Mouse (Mus musculus): ENCODE results near the gene Tmcc1. TPM values are rescaled to one million over a fixed set of nuclear protein-coding genes. Genes with fewer than 3 reads are reported as not detected.

Tmcc1 gene
- polyA plus RNA-seq, 1 experiment from 2014 or later = 24.3 TPM

DNA sequence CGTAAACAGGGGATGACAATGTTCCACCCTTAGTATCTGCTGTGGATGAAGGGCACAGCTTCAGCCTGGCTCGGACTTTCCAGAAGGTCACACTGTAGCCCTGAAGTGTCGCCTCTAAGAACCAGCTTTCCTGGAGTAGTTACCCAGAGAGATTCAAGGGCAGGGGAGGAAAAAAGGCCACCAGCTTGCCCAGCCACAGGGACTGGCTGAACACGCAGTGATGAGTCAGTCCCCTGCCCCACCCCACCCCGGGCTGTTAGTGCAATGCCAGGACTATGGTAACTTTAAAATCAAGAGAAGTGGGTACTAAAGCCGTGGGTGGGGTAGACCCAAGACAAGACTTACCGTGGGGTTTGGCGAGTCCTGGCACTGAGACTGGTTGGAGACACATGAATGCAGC is 217.7 kb downstream of the Tmcc1 start:
- POLR2A ChIA-PET = no interaction called here
- no peaks in the 10 kb centered on the region for H3K27me3 ChIP-seq
- ATAC-seq (no peak), DNase-seq (ENCODE audit: low read depth, low spot score) (no peak)
- no peak for TF ChIP-seq CTCF (IDR thresholded peaks at IDR 0.05)
- in situ Hi-C loops (cut with MboI; ENCODE audit: low pct_unique_long_range_greater_than_20kb) = no loop called here
- CTCF ChIA-PET = no interaction called here

DNA sequence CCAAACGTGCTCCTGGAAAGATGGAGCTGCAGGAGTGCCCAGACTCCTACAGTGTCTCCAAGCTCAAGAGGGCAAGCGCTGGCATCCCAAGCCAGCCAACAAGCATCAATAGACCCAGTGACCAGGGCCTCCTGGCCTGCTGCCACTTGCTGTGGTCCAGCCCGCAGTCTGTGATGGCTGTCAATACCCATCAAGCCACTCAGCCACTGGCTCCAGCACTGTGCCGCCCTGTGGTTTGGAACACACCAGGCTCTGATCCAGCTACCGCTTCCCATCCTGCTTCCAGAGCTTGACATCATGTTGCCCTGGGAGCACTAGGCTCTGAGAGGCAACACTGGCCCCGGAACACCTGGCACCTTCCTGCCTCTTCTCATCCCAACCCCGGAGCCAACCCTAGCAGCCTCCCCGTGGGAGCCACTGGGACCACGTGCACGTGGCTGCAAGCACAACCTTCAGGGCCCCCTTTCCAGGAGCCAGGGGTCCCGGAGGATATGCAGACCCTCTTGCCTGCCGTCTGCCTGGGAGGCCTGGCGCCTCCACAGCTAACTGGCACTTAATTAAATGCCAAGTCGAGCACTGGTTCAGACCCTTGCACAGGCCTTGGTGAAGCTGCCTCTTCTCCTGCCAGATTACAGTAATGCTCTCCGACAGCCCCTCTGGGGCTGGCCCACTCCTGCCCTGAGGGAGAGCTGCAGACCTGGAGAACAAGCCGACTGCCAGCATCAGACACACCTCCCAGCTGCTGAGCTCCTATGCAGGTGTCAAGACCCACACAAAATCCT is 219.2 kb downstream of the Tmcc1 start:
- ChIA-PET CTCF (interaction anchor here (1.6 kb wide), 1 partner anchor 9 kb away, joined by 3 read pairs; no protein-coding TSS in a partner anchor), POLR2A (no interaction called here)
- DNase-seq (ENCODE audit: low read depth, low spot score) = no peak
- no peak for ATAC-seq
- H3K27me3 ChIP-seq = no peaks in the 10 kb centered on the region
- TF ChIP-seq CTCF (IDR thresholded peaks at IDR 0.05) = no peak
- in situ Hi-C loops (cut with MboI; ENCODE audit: low pct_unique_long_range_greater_than_20kb) = no loop called here

DNA sequence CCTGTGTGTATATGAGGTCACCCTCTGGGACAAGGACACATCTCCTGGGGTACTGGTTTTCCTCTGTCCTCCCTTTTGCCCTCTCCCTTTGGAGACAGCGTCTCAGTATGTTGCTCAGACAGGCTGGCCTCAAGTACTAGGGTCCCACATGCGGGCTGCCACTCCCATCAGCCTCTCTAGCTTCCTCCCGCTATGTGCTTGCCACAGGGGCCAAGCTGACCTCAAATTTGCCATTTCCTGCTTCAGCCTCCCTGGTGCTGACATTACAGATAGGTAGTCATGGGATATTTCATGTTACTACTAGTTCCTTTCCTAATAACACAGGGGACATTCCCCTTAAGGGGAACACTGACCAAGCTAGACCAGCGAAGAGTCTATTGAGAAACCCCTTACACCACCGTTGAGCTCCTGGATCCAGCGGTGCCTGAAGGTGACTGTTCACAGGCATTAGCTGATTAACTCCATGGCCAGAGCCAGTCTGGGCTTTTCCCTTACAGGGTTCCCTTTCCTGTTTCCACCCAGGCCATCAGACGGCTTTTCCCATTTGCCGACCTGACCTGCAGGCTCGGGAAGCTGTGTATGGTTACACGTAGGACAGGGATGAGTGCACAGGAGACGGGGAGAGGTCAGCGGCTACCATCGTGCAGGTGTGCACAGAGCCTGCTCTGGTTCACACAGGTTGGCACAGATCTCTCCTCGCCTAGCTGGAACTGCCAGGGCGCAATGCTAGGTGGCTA is 220.0 kb downstream of the Tmcc1 start:
- in situ Hi-C loops (cut with MboI; ENCODE audit: low pct_unique_long_range_greater_than_20kb) = no loop called here
- POLR2A ChIA-PET = no interaction called here
- ATAC-seq (no peak), DNase-seq (ENCODE audit: low read depth, low spot score) (no peak)
- no peaks in the 10 kb centered on the region for H3K27me3 ChIP-seq
- CTCF ChIA-PET = interaction anchor here (1.6 kb wide), 1 partner anchor 9 kb away, joined by 3 read pairs; no protein-coding TSS in a partner anchor
- TF ChIP-seq CTCF (IDR thresholded peaks at IDR 0.05) = no peak

GRCm38 (mm10) chr6:115972083-115972764 is 221.1 kb downstream of the Tmcc1 start:
- no peak for TF ChIP-seq CTCF (IDR thresholded peaks at IDR 0.05)
- ATAC-seq = no peak
- ChIA-PET CTCF (interaction anchor here (1.1 to 1.4 kb wide), 2 partner anchors 11 to 15 kb away, joined by 3 to 4 read pairs; no protein-coding TSS in a partner anchor), POLR2A (no interaction called here)
- in situ Hi-C loops (cut with MboI; ENCODE audit: low pct_unique_long_range_greater_than_20kb) = no loop called here
- H3K27me3 ChIP-seq = no peaks in the 10 kb centered on the region
- no peak for DNase-seq (ENCODE audit: low read depth, low spot score)

GRCm38 (mm10) chr6:115971273-115972060 is 221.8 kb downstream of the Tmcc1 start:
- no peak for TF ChIP-seq CTCF (IDR thresholded peaks at IDR 0.05)
- ATAC-seq (no peak), DNase-seq (ENCODE audit: low read depth, low spot score) (no peak)
- in situ Hi-C loops (cut with MboI; ENCODE audit: low pct_unique_long_range_greater_than_20kb) = no loop called here
- ChIA-PET POLR2A (interaction anchor here (0.7 kb wide), 1 partner anchor 12 kb away, joined by 4 read pairs; no protein-coding TSS in a partner anchor), CTCF (interaction anchor here (1.1 to 1.4 kb wide), 4 partner anchors 9 to 25 kb away, joined by 3 to 4 read pairs (median 4); no protein-coding TSS in a partner anchor)
- no peaks in the 10 kb centered on the region for H3K27me3 ChIP-seq

DNA sequence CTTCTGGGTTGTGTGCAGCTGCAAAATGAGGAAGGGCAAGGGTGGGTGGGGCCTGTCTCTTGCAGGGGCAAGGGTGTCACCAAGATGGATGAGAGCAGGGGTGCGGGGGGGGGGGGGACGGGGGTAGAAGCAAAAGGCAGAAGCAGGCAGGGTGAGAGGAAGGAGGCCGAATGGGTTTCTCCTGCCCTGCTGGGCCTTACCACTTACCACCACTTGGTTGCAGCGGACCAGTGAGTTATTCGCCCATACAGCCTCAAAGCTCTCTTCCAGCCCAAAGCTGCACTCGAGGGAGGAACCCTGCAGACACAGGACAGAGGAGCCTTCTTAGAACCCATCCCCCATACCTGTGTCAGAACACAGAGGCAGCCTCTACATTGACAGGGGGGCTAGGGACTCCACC is 223.3 kb downstream of the Tmcc1 start:
- H3K27me3 ChIP-seq = no peaks in the 10 kb centered on the region
- DNase-seq (ENCODE audit: low read depth, low spot score) (no peak), ATAC-seq (no peak)
- TF ChIP-seq CTCF (IDR thresholded peaks at IDR 0.05) = no peak
- in situ Hi-C loops (cut with MboI; ENCODE audit: low pct_unique_long_range_greater_than_20kb) = no loop called here
- ChIA-PET POLR2A (no interaction called here), CTCF (interaction anchor here (1.4 kb wide), 1 partner anchor 11 kb away, joined by 4 read pairs; no protein-coding TSS in a partner anchor)

DNA sequence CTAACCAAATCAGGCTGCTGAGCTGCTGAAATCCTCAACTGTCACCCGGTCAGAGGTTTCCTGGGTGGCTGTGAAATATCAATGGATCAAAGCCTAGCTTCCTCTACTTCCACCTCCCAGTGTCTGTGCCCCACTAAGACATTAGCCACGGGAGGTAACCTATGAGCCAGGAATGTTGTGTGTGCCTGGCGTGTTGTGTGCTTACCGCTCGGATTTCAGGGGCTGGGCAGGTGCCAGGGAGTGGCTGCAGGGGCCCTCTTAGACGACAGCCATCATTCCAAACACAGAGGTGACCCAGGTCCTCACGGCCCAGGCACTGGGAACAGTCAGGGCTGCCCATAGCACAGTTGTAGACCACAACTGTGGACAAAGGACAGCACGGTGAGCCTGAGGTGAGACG is 224.2 kb downstream of the Tmcc1 start:
- TF ChIP-seq CTCF (IDR thresholded peaks at IDR 0.05) = no peak
- H3K27me3 ChIP-seq = no peaks in the 10 kb centered on the region
- in situ Hi-C loops (cut with MboI; ENCODE audit: low pct_unique_long_range_greater_than_20kb) = no loop called here
- POLR2A ChIA-PET = no interaction called here
- CTCF ChIA-PET = no interaction called here
- no peak for ATAC-seq
- no peak for DNase-seq (ENCODE audit: low read depth, low spot score)

DNA sequence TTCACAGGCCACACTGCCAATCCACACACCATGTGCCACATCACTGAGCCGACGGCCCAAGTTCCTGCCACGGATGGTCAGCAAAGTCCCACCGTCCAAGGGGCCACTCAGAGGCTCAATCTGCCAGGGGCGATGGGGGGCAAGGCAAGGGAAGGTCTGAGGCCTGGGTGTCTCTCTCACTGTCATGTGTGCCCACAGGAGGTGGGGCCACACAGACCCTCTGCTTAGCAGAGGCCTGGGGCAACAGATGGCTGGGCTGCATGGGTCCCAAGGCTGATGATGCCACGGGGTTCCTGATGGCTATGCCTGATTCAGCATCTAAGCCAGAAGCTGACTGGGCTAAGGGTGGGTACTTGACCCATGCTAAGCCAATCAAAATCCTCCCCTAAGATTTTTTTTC is 224.6 kb downstream of the Tmcc1 start:
- ChIA-PET CTCF (no interaction called here), POLR2A (interaction anchor here (0.5 kb wide), 1 partner anchor 179 kb away, joined by 4 read pairs; no protein-coding TSS in a partner anchor)
- H3K27me3 ChIP-seq = no peaks in the 10 kb centered on the region
- no peak for TF ChIP-seq CTCF (IDR thresholded peaks at IDR 0.05)
- DNase-seq (ENCODE audit: low read depth, low spot score) = no peak
- in situ Hi-C loops (cut with MboI; ENCODE audit: low pct_unique_long_range_greater_than_20kb) = no loop called here
- no peak for ATAC-seq

Other genes with a start within 250 kb of the Tmcc1 start
- not detected for gene H1foo, start 248.5 kb downstream of the Tmcc1 start, polyA plus RNA-seq (2021)
- gene Plxnd1, start 198.5 kb downstream of the Tmcc1 start, polyA plus RNA-seq (2021) = 79.9 TPM
- gene Washc2, start 14.6 kb upstream of the Tmcc1 start, polyA plus RNA-seq (2021) = 92.9 TPM
- 3.5 TPM for gene Zfand4, start 70.7 kb upstream of the Tmcc1 start, polyA plus RNA-seq (2021)
- 78.7 TPM for gene March8, start 144.5 kb upstream of the Tmcc1 start, polyA plus RNA-seq (2021)